Mouse (Mus musculus): ENCODE results near the gene Gse1.

DNA sequence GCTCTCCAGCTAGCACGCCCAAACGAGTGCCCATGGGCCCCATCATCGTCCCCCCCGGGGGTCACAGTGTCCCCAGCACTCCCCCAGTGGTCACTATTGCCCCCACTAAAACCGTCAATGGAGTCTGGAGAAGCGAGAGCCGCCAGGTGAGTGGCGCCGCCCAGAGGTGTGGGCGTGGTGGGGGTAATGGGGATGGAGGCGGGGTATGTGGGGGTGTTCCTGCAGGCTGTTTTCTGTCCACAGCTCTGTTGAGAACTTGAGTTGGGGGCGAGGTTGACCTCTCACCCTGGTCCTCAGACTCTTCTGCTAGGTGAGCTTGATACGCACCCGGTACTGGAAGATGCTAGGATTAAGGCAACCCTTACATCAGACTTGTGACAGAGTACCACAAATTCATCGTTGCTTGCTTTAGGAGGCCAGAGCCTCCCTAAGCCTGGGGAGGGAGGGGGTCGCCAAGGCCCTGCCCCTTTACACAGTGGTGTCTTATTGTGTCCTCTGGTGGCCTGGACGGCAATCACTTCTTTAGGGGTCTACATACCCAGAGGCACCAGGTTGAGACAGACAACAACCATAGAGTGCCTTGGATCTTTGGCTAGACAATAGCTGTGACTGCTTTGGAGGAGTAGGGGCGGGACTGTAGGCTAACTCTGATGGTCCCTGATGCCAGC is 334.6 kb downstream of the Gse1 start:
- TF ChIP-seq POLR2A (IDR thresholded peaks at IDR 0.05; ENCODE audit: low read depth, low read length) (no peak), CTCF (conservative IDR thresholded peaks at IDR 0.05; ENCODE audit: insufficient read depth, insufficient read length, low read depth, low read length) (no peak)

Measured in kidney, adult 2 months (tissue).